Mouse (Mus musculus): ENCODE results near the gene Tatdn2. TPM values are rescaled to one million over a fixed set of nuclear protein-coding genes. Genes with fewer than 3 reads are reported as not detected.

The Tatdn2 gene
- polyA plus RNA-seq, 1 experiment from 2014 or later, result 1.0 TPM

DNA sequence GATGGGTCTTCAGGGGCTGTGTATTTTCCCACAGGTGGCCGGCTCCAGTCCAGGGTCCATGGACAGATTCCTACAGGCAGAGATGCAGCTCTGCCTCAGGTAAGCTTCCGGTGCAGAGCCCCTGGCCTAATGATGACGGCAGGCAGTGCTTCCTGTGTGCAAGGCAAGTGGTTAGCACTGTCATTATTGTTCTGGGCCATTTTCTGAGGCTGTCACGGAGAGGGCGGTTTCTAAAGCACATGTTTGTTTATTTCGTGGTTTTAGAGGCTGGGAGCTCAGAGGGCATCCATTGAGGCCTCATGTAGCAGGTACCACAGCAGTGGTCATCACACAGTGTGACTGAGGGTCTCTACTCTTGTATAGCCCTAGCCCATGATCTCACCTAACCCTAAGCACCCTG lies 23.9 kb upstream of the Tatdn2 start:
- Histone ChIP-seq H3K27me3 (no peaks in the 10 kb centered on the region), H3K9me3 (replicated peaks) (0 out of 2 replicates have a peak, but pooled peaks cover 3% of the 10 kb centered on the region), H3K36me3 (peaks cover 17% of the 10 kb centered on the region; the same call in 1 of the 2 replicates), H3K27ac (peak overlapping the region; percentile 5; the same call in 1 of the 2 replicates), H3K9ac (0 out of 2 replicates have a peak overlapping the region, but pooled peaks have one; percentile 1), H3K4me3 (replicated peaks) (no peak overlapping the region), H3K4me1 (replicated peaks) (peaks cover 27% of the 10 kb centered on the region), H3K4me2 (no peak overlapping the region)
- DNase-seq (no peak), ATAC-seq (ENCODE audit: low read depth) (no peak)
- 66% methylated on average over 6 of the region's 6 CpGs for WGBS (ENCODE audit: insufficient replicate concordance)

DNA sequence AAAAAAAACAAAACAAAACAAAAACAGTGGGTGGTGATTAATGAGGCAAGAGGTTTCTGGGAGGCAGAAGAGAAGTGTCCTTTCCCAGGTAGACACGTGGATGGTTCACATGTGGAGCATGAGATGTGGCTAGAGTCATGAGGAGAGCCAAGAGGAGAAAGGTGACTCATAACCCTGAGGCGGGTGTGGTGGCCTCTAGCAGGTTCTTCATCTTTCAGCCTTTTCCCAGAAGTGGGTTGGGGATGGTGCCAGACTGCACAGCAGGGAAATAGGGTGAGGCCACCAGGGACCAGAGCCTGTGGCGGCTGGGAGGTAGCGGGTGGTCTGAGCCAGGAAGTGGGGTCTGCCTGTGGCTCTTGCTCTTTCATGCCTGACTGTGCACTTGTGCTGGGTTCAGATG lies 21.6 kb upstream of the Tatdn2 start:
- ATAC-seq (ENCODE audit: low read depth), result no peak

DNA sequence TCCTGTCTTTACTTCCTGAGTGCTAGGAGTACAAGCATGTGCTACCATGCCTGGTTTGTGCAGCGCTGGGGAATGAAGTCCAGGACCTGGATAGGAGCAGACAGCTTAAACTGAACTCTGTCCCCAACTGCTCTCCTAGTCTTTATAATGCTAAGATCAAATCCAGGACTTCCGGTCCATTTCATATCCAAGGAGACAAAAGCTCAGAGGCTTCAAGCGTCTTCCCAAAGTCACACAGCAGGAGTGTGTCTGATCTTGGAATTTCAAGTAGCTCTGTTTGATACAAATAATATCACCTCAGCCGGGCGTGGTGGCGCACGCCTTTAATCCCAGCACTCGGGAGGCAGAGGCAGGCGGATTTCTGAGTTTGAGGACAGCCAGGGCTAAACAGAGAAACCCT lies 20.9 kb upstream of the Tatdn2 start:
- 89% methylated on average over 9 of the region's 9 CpGs for WGBS (ENCODE audit: insufficient replicate concordance)
- Histone ChIP-seq H3K36me3 (peaks cover 23% of the 10 kb centered on the region; the same call in 1 of the 2 replicates), H3K4me3 (replicated peaks) (no peak overlapping the region), H3K27ac (no peak overlapping the region), H3K27me3 (no peaks in the 10 kb centered on the region), H3K9me3 (replicated peaks) (0 out of 2 replicates have a peak, but pooled peaks cover 3% of the 10 kb centered on the region), H3K4me1 (replicated peaks) (peaks cover 22% of the 10 kb centered on the region), H3K9ac (no peak overlapping the region), H3K4me2 (no peak overlapping the region)
- DNase-seq, result no peak
- no peak for ATAC-seq (ENCODE audit: low read depth)

More for the DNA sequence above, 21.6 kb upstream of the Tatdn2 start:
- Histone ChIP-seq H3K4me1 (replicated peaks) (peaks cover 18% of the 10 kb centered on the region), H3K4me3 (replicated peaks) (no peak overlapping the region), H3K9me3 (replicated peaks) (0 out of 2 replicates have a peak, but pooled peaks cover 3% of the 10 kb centered on the region), H3K36me3 (peaks cover 23% of the 10 kb centered on the region; the same call in 1 of the 2 replicates), H3K27me3 (no peaks in the 10 kb centered on the region), H3K9ac (no peak overlapping the region), H3K4me2 (no peak overlapping the region), H3K27ac (no peak overlapping the region)
- no peak for DNase-seq
- WGBS (ENCODE audit: insufficient replicate concordance), result 68% methylated on average over 4 of the region's 4 CpGs

GRCm38 (mm10) chr6:113677070-113677734 lies 19.6 kb upstream of the Tatdn2 start:
- peaks cover 14% of the 10 kb centered on the region; the same call in 1 of the 2 replicates for H3K36me3 ChIP-seq
- ATAC-seq (ENCODE audit: low read depth) (no peak), DNase-seq (no peak)
- WGBS (ENCODE audit: insufficient replicate concordance), result 74% methylated on average over 14 of the region's 14 CpGs
- H3K4me1 ChIP-seq (replicated peaks), result peaks cover 31% of the 10 kb centered on the region
- no peak overlapping the region for H3K9ac ChIP-seq
- H3K4me2 ChIP-seq, result no peak overlapping the region
- no peak overlapping the region for H3K4me3 ChIP-seq (replicated peaks)
- H3K27ac ChIP-seq, result no peak overlapping the region
- no peaks in the 10 kb centered on the region for H3K9me3 ChIP-seq (replicated peaks)
- H3K27me3 ChIP-seq, result no peaks in the 10 kb centered on the region

DNA sequence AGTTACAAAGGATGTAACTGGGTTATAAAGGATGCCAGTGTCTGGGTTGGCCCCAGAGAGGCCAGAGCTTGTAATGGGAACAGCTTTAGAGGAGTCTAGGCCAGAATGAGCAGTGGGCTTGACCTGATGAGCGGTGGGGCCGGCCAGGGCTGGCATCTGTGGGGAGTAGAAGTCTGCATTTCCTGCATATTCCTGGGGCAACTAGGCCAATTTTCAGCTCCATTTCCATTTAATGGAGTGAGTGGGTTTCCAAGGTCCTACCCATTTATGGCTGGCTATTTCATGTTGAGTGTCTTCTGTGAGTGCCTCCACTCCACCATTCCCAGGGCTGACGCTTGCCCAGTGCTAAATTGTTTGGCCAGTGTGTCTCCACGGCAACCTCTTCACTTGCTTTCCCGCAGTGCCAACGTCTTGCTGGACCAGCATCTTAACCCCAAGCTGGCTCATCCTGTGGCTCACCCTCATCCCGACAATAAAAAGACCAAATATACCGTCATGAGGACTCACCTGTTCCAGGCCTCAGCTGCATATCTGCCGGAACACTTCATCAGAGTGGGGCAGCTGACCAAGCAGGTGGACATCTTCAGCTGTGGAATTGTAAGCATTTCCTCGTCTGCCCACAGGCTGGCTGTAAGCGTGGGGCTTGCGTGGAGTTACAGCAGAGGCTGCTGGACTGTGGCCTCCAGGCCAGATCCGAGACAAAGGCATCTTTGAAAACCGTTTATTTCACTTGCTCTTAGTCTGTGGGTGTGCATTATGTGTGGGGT lies 18.4 kb upstream of the Tatdn2 start:
- H3K36me3 ChIP-seq, result 0 out of 2 replicates have a peak, but pooled peaks cover 7% of the 10 kb centered on the region
- no peak for ATAC-seq (ENCODE audit: low read depth)
- H3K27me3 ChIP-seq, result no peaks in the 10 kb centered on the region
- peaks cover 30% of the 10 kb centered on the region for H3K4me1 ChIP-seq (replicated peaks)
- H3K4me3 ChIP-seq (replicated peaks), result no peak overlapping the region
- 83% methylated on average over 14 of the region's 14 CpGs for WGBS (ENCODE audit: insufficient replicate concordance)
- DNase-seq, result no peak
- H3K4me2 ChIP-seq, result no peak overlapping the region
- no peaks in the 10 kb centered on the region for H3K9me3 ChIP-seq (replicated peaks)
- H3K9ac ChIP-seq, result no peak overlapping the region
- no peak overlapping the region for H3K27ac ChIP-seq

DNA sequence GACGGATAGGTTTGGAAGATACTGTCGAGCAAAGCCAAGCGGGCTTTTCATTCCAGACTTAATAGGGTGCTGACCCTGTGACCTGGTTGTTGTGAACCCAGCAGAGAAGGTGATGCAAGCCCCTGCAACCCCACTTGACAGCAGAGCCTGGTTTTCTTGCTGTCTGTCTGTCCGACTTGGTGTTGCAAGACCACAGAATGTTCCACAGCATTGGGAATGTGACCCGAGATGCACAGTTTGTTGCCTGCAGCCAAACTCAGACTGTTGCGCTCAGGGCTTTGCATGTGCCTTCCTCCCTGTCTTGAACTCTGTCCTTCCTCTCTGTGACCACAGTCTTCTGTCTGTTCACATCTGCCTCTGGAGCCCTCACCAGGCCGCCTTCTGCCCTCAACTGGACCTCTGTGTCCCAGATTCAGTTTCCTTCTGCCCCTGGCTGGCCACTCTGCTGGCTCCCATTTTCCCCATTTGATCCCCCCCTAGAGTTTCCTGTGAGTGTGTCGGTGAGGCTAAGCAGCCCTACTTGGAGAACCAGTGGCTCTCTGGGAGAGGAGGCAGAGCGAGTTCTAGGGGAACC lies 16.8 kb upstream of the Tatdn2 start:
- Histone ChIP-seq H3K4me3 (replicated peaks) (no peak overlapping the region), H3K4me1 (replicated peaks) (peaks cover 30% of the 10 kb centered on the region), H3K9ac (no peak overlapping the region), H3K36me3 (0 out of 2 replicates have a peak, but pooled peaks cover 7% of the 10 kb centered on the region), H3K4me2 (no peak overlapping the region), H3K27me3 (no peaks in the 10 kb centered on the region), H3K9me3 (replicated peaks) (no peaks in the 10 kb centered on the region), H3K27ac (0 out of 2 replicates have a peak overlapping the region, but pooled peaks have one; percentile 21)
- ATAC-seq (ENCODE audit: low read depth), result no peak
- DNase-seq, result no peak
- WGBS (ENCODE audit: insufficient replicate concordance), result 68% methylated on average over 9 of the region's 9 CpGs

DNA sequence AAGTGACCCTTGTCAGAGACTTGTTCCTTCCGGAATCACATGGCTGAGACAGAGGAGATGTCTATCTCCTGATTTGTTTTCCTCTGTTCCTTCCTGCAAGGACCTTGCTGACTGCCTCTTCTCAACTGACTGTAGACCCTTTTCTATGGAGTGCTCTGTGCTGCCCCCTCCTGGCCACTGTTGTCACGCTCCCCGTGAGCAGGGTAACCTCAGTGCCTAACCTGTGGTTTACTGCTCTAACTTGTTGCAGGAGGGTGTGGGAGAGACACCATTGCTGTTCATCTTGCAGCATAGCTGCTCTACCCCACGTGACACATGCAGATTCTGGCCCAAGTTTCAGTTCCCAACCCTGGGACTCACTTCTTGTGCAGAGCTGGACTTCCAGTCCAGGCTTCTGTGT lies 15.6 kb upstream of the Tatdn2 start:
- H3K27ac ChIP-seq, result no peak overlapping the region
- H3K27me3 ChIP-seq, result no peaks in the 10 kb centered on the region
- no peak overlapping the region for H3K4me3 ChIP-seq (replicated peaks)

GRCm38 (mm10) chr6:113683081-113683825 lies 13.6 kb upstream of the Tatdn2 start:
- ATAC-seq (ENCODE audit: low read depth) (no peak), DNase-seq (no peak)
- H3K4me3 ChIP-seq (replicated peaks), result no peak overlapping the region
- no peak overlapping the region for H3K27ac ChIP-seq
- no peak overlapping the region for H3K9ac ChIP-seq
- no peaks in the 10 kb centered on the region for H3K9me3 ChIP-seq (replicated peaks)
- 66% methylated on average over 10 of the region's 10 CpGs for WGBS (ENCODE audit: insufficient replicate concordance)
- H3K4me2 ChIP-seq, result no peak overlapping the region
- H3K27me3 ChIP-seq, result no peaks in the 10 kb centered on the region
- H3K4me1 ChIP-seq (replicated peaks), result peaks cover 48% of the 10 kb centered on the region
- H3K36me3 ChIP-seq, result 0 out of 2 replicates have a peak, but pooled peaks cover 9% of the 10 kb centered on the region

More for the DNA sequence above, 15.6 kb upstream of the Tatdn2 start:
- Histone ChIP-seq H3K9me3 (replicated peaks) (no peaks in the 10 kb centered on the region), H3K4me2 (no peak overlapping the region), H3K4me1 (replicated peaks) (peaks cover 35% of the 10 kb centered on the region), H3K36me3 (0 out of 2 replicates have a peak, but pooled peaks cover 7% of the 10 kb centered on the region), H3K9ac (no peak overlapping the region)
- ATAC-seq (ENCODE audit: low read depth) (peak; percentile 77), DNase-seq (peak; percentile 70)
- 7% methylated on average over 4 of the region's 4 CpGs for WGBS (ENCODE audit: insufficient replicate concordance)

- 77% methylated on average over 8 of the region's 8 CpGs for WGBS (ENCODE audit: insufficient replicate concordance)
- ATAC-seq (ENCODE audit: low read depth) (no peak), DNase-seq (no peak)
- Histone ChIP-seq H3K4me1 (replicated peaks) (peaks cover 53% of the 10 kb centered on the region), H3K27me3 (no peaks in the 10 kb centered on the region), H3K9me3 (replicated peaks) (no peaks in the 10 kb centered on the region), H3K27ac (peak overlapping the region; percentile 16), H3K9ac (no peak overlapping the region), H3K4me2 (no peak overlapping the region), H3K4me3 (replicated peaks) (no peak overlapping the region), H3K36me3 (0 out of 2 replicates have a peak, but pooled peaks cover 4% of the 10 kb centered on the region)
Observed at GRCm38 (mm10) chr6:113686551-113687125, 10.2 kb upstream of the Tatdn2 start.

GRCm38 (mm10) chr6:113690008-113690399 lies 6.8 kb upstream of the Tatdn2 start:
- Histone ChIP-seq H3K4me2 (peak overlapping the region; percentile 67), H3K9me3 (replicated peaks) (no peaks in the 10 kb centered on the region), H3K9ac (peak overlapping the region; percentile 84), H3K27ac (peak overlapping the region; percentile 98), H3K4me3 (replicated peaks) (peak overlapping the region; percentile 61; the same call in 1 of the 2 replicates), H3K27me3 (no peaks in the 10 kb centered on the region), H3K4me1 (replicated peaks) (peaks cover 80% of the 10 kb centered on the region), H3K36me3 (peaks cover 35% of the 10 kb centered on the region)
- 46% methylated on average over 7 of the region's 7 CpGs for WGBS (ENCODE audit: insufficient replicate concordance)
- ATAC-seq (ENCODE audit: low read depth) (no peak), DNase-seq (no peak)
